Mouse (Mus musculus): Measurements from ENCODE around the gene Trappc10. TPM values are rescaled to one million over a fixed set of nuclear protein-coding genes. Genes with fewer than 3 reads are reported as not detected.

The Trappc10 gene
- polyA plus RNA-seq, 1 experiment = 96.0 TPM

GRCm38 (mm10) chr10:78245225-78245547 is 745 bp upstream of the Trappc10 start:
- WGBS = 11% methylated on average over 7 of the region's 7 CpGs
- H3K27ac ChIP-seq (ENCODE audit: control insufficient read depth, insufficient read depth, low read length) = no peak overlapping the region
- H3K4me1 ChIP-seq (replicated peaks; ENCODE audit: control insufficient read depth, insufficient read depth, low read length) = peaks cover 22% of the 10 kb centered on the region

GRCm38 (mm10) chr10:78244058-78244437 is 393 bp downstream of the Trappc10 start:
- no peaks in the 10 kb centered on the region for H3K27me3 ChIP-seq (ENCODE audit: control insufficient read depth, insufficient read depth, low read length)
- H3K27ac ChIP-seq (ENCODE audit: control insufficient read depth, insufficient read depth, low read length) = no peak overlapping the region
- H3K36me3 ChIP-seq (ENCODE audit: control insufficient read depth, insufficient read depth, low read length) = no peaks in the 10 kb centered on the region
- under 1% methylated on average over 33 of the region's 33 CpGs for WGBS
- DNase-seq = peak; percentile 50
- H3K4me3 ChIP-seq (ENCODE audit: control insufficient read depth, insufficient read depth, low read length) = peak overlapping the region; percentile 63
- H3K4me1 ChIP-seq (replicated peaks; ENCODE audit: control insufficient read depth, insufficient read depth, low read length) = peaks cover 19% of the 10 kb centered on the region
- TF ChIP-seq POLR2A (IDR thresholded peaks at IDR 0.05; ENCODE audit: control insufficient read depth, extremely low read depth, insufficient read depth, low read length, poor library complexity) = no peak
- no peak for TF ChIP-seq CTCF (IDR thresholded peaks at IDR 0.05; ENCODE audit: borderline replicate concordance, control insufficient read depth, extremely low read depth, insufficient read depth, low read length, poor library complexity)

More at GRCm38 (mm10) chr10:78245225-78245547, 745 bp upstream of the Trappc10 start:
- TF ChIP-seq CTCF (IDR thresholded peaks at IDR 0.05; ENCODE audit: borderline replicate concordance, control insufficient read depth, extremely low read depth, insufficient read depth, low read length, poor library complexity) (no peak), POLR2A (IDR thresholded peaks at IDR 0.05; ENCODE audit: control insufficient read depth, extremely low read depth, insufficient read depth, low read length, poor library complexity) (no peak)
- H3K36me3 ChIP-seq (ENCODE audit: control insufficient read depth, insufficient read depth, low read length) = no peaks in the 10 kb centered on the region
- peak overlapping the region; percentile 63 for H3K4me3 ChIP-seq (ENCODE audit: control insufficient read depth, insufficient read depth, low read length)
- H3K27me3 ChIP-seq (ENCODE audit: control insufficient read depth, insufficient read depth, low read length) = no peaks in the 10 kb centered on the region
- DNase-seq = no peak

GRCm38 (mm10) chr10:78238926-78239325 is 5.5 kb downstream of the Trappc10 start:
- Histone ChIP-seq H3K4me1 (replicated peaks; ENCODE audit: control insufficient read depth, insufficient read depth, low read length) (peaks cover 24% of the 10 kb centered on the region), H3K36me3 (ENCODE audit: control insufficient read depth, insufficient read depth, low read length) (no peaks in the 10 kb centered on the region), H3K4me3 (ENCODE audit: control insufficient read depth, insufficient read depth, low read length) (no peak overlapping the region), H3K27me3 (ENCODE audit: control insufficient read depth, insufficient read depth, low read length) (no peaks in the 10 kb centered on the region), H3K27ac (ENCODE audit: control insufficient read depth, insufficient read depth, low read length) (no peak overlapping the region)
- no peak for DNase-seq
- TF ChIP-seq POLR2A (IDR thresholded peaks at IDR 0.05; ENCODE audit: control insufficient read depth, extremely low read depth, insufficient read depth, low read length, poor library complexity) = no peak
- TF ChIP-seq CTCF (IDR thresholded peaks at IDR 0.05; ENCODE audit: borderline replicate concordance, control insufficient read depth, extremely low read depth, insufficient read depth, low read length, poor library complexity) = no peak
- 98% methylated on average over 6 of the region's 6 CpGs for WGBS

- H3K36me3 ChIP-seq (ENCODE audit: control insufficient read depth, insufficient read depth, low read length) = no peaks in the 10 kb centered on the region
- no peaks in the 10 kb centered on the region for H3K27me3 ChIP-seq (ENCODE audit: control insufficient read depth, insufficient read depth, low read length)
- H3K4me3 ChIP-seq (ENCODE audit: control insufficient read depth, insufficient read depth, low read length) = no peak overlapping the region
- peaks cover 23% of the 10 kb centered on the region for H3K4me1 ChIP-seq (replicated peaks; ENCODE audit: control insufficient read depth, insufficient read depth, low read length)
- WGBS = 96% methylated on average over 5 of the region's 5 CpGs
- no peak for DNase-seq
- TF ChIP-seq CTCF (IDR thresholded peaks at IDR 0.05; ENCODE audit: borderline replicate concordance, control insufficient read depth, extremely low read depth, insufficient read depth, low read length, poor library complexity) = no peak
- TF ChIP-seq POLR2A (IDR thresholded peaks at IDR 0.05; ENCODE audit: control insufficient read depth, extremely low read depth, insufficient read depth, low read length, poor library complexity) = no peak
- H3K27ac ChIP-seq (ENCODE audit: control insufficient read depth, insufficient read depth, low read length) = no peak overlapping the region
Observed at GRCm38 (mm10) chr10:78238297-78238696, 6.1 kb downstream of the Trappc10 start.

- Histone ChIP-seq H3K27me3 (ENCODE audit: control insufficient read depth, insufficient read depth, low read length) (no peaks in the 10 kb centered on the region), H3K36me3 (ENCODE audit: control insufficient read depth, insufficient read depth, low read length) (no peaks in the 10 kb centered on the region), H3K4me1 (replicated peaks; ENCODE audit: control insufficient read depth, insufficient read depth, low read length) (peaks cover 23% of the 10 kb centered on the region), H3K27ac (ENCODE audit: control insufficient read depth, insufficient read depth, low read length) (no peak overlapping the region), H3K4me3 (ENCODE audit: control insufficient read depth, insufficient read depth, low read length) (no peak overlapping the region)
- WGBS = 83% methylated on average over 6 of the region's 6 CpGs
- no peak for DNase-seq
- TF ChIP-seq CTCF (IDR thresholded peaks at IDR 0.05; ENCODE audit: borderline replicate concordance, control insufficient read depth, extremely low read depth, insufficient read depth, low read length, poor library complexity) (no peak), POLR2A (IDR thresholded peaks at IDR 0.05; ENCODE audit: control insufficient read depth, extremely low read depth, insufficient read depth, low read length, poor library complexity) (no peak)
Observed at GRCm38 (mm10) chr10:78237809-78238208, 6.6 kb downstream of the Trappc10 start.

- 57% methylated on average over 8 of the region's 8 CpGs for WGBS
- no peak overlapping the region for H3K27ac ChIP-seq (ENCODE audit: control insufficient read depth, insufficient read depth, low read length)
- H3K4me3 ChIP-seq (ENCODE audit: control insufficient read depth, insufficient read depth, low read length) = no peak overlapping the region
- TF ChIP-seq CTCF (IDR thresholded peaks at IDR 0.05; ENCODE audit: borderline replicate concordance, control insufficient read depth, extremely low read depth, insufficient read depth, low read length, poor library complexity) (no peak), POLR2A (IDR thresholded peaks at IDR 0.05; ENCODE audit: control insufficient read depth, extremely low read depth, insufficient read depth, low read length, poor library complexity) (no peak)
- H3K27me3 ChIP-seq (ENCODE audit: control insufficient read depth, insufficient read depth, low read length) = no peaks in the 10 kb centered on the region
- no peaks in the 10 kb centered on the region for H3K36me3 ChIP-seq (ENCODE audit: control insufficient read depth, insufficient read depth, low read length)
- DNase-seq = no peak
- H3K4me1 ChIP-seq (replicated peaks; ENCODE audit: control insufficient read depth, insufficient read depth, low read length) = peaks cover 28% of the 10 kb centered on the region
Observed at GRCm38 (mm10) chr10:78236885-78237629, 7.4 kb downstream of the Trappc10 start.

Data from thymus, adult 2 months (tissue).